Mouse (Mus musculus): ENCODE results near the gene Cnga2.

The Cnga2 gene

GRCm38 (mm10) chrX:72047918-72048317 lies 56.3 kb downstream of the Cnga2 start:
- DNase-seq (ENCODE audit: low read depth, low spot score), result no peak

All from brain, adult 2 months (tissue).